Mouse (Mus musculus) E14TG2a.4 (cell line): ENCODE results near the gene Pde6h.

ENCODE experiments used
- H3K27me3 ChIP-seq: 2 replicates; pipeline ENCODE4 v1.6.1; 2014; ENCODE audit warnings: low read length, control low read depth; ENCODE audit not compliant: insufficient read depth
- H3K36me3 ChIP-seq: 2 replicates; pipeline ENCODE4 v1.6.1; 2014; ENCODE audit warnings: low read length, control low read depth; ENCODE audit not compliant: insufficient read depth
- H3K4me1 ChIP-seq: replicated peaks from 2 replicates; pipeline ENCODE4 v1.6.1; 2014; ENCODE audit warnings: low read depth, low read length, control low read depth
- H3K4me3 ChIP-seq: replicated peaks from 2 replicates; pipeline ENCODE4 v1.5.1; 2014; ENCODE audit warnings: mild to moderate bottlenecking, low read length
- H3K9me3 ChIP-seq: 2 replicates; pipeline ENCODE4 v1.6.1; 2014; ENCODE audit warnings: low read length, control low read depth
- CTCF ChIP-seq: conservative IDR thresholded peaks from 2 replicates; pipeline ENCODE4 v1.5.1; 2014; ENCODE audit warnings: low read length
- NANOG ChIP-seq: IDR thresholded peaks from 2 replicates; pipeline ENCODE4 v1.6.1; 2014; ENCODE audit warnings: borderline replicate concordance, low read length, mixed read lengths
- POU5F1 ChIP-seq: IDR thresholded peaks from 2 replicates; pipeline ENCODE4 v1.6.1; 2014; ENCODE audit warnings: low read length, borderline replicate concordance

Gene Pde6h

DNA sequence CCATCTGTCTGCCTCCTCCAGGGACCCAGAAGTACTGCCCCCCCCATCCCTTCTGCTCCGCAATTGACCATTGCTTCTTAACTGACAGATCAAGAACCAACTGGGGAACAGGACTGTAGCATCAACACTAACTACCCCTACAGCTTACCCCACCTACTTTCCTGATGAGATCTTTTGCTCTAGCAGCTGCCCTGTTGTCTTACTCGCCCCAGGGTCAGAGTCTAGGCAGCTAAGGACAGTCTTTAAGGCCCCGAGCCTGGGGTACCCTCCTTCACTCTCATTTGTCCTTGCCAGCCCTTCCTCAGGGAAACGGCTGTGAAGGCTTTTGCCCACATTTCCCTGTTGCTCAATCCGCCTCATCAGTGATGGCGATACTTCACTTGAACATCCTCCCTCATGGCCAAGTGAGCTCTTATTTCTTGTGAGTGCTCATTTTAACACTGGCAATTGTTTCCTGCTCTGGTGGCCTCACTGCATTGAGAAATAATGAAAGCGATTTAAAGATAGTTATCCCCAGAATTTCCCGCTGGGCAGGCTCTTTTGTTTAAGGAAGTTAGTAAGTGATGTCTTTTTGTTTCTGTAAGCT is 19.7 kb upstream of the Pde6h start:
- Histone ChIP-seq H3K36me3 (no peaks in the 10 kb centered on the region), H3K27me3 (peaks cover 12% of the 10 kb centered on the region), H3K4me3 (no peak overlapping the region), H3K9me3 (no peaks in the 10 kb centered on the region), H3K4me1 (peaks cover 21% of the 10 kb centered on the region)
- TF ChIP-seq CTCF (no peak), POU5F1 (no peak), NANOG (no peak)

DNA sequence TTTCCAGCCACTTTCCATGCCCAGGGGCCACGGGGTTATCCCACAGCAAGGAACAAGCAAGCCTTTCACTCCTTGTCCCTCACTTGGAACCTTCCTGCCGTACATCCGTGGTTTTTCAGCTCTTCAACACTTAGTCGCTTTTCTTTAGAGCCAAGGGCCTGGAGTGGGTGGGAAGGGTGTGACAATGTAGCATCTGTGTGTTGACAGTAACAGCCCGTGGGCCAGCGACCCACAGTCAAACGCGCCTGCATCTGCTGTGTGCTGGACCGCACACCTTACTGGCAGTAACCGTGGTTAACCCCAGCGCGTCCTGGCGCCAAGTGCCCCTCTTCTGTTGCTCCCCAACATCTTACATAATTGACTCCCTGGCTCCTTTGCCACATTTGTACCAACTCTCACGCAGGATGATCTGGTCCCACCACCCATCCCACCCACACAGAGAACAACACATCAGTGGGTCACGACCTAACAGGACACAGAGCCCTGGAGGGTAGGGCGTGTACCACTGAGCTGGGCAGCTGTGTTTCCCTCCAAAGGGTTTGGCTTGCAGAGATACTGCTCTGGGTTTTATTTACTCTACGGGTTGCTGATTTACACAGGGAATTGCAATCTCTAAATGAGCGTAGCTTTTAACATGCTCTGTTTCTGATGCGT is 17.2 kb upstream of the Pde6h start:
- Histone ChIP-seq H3K27me3 (peaks cover 28% of the 10 kb centered on the region), H3K9me3 (no peaks in the 10 kb centered on the region)
- TF ChIP-seq NANOG, result no peak
- TF ChIP-seq CTCF, result no peak
- TF ChIP-seq POU5F1, result no peak

DNA sequence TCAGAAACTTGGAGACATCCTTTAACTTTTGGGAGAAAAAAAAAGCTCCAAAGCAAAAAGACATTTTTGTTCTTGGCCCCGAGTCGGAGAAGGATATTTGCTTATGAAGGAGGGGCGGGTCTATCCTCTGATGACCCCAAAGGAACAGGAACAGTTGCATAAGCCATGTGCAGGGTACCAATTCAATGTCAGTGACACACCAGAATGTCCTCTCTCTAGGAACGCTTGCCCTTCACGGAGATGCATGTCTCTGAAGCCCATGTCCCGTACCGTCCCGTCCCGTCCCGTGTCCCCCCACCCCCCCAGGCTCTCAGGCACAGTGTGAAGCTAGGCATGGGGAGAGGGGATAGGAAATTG is 16.7 kb upstream of the Pde6h start:
- Histone ChIP-seq H3K9me3 (no peaks in the 10 kb centered on the region), H3K36me3 (no peaks in the 10 kb centered on the region)

More for the DNA sequence above, 17.2 kb upstream of the Pde6h start:
- Histone ChIP-seq H3K36me3 (no peaks in the 10 kb centered on the region), H3K4me3 (no peak overlapping the region; the same call in 1 of the 2 replicates), H3K4me1 (peaks cover 21% of the 10 kb centered on the region)

DNA sequence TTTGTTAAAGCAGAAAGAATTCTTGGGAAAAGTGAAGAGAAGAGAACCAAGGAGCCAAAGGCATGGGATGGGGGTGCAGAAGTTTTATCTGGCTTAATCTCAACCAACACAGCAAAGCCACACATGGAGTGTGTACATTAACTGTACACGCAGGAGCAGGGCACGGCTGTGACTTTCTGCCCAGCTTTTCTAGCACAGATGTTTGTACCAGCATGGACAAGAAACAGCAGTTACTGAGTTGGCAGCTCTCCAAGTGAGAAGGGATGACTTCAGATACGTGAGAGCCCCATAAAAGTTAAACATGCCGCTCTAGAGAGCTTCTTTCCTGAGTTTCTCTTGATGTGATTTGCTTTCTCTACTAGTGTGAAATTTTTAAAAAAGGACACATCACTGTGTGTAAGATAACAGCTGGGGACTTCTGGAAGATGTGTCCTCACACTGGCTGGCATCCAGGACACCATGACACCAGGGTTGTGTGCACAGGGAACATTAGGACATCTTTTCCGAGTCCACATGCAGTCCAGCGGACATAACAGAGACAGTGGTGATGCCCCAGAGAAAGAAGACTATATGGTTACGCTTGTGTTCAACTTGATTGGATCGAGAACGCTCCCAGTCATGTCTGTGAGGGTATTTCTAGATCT is 13.3 kb upstream of the Pde6h start:
- Histone ChIP-seq H3K9me3 (no peaks in the 10 kb centered on the region), H3K4me1 (peaks cover 26% of the 10 kb centered on the region), H3K4me3 (no peak overlapping the region), H3K36me3 (no peaks in the 10 kb centered on the region), H3K27me3 (peaks cover 45% of the 10 kb centered on the region)
- TF ChIP-seq POU5F1 (no peak), CTCF (no peak), NANOG (no peak)

More for the DNA sequence above, 16.7 kb upstream of the Pde6h start:
- peaks cover 21% of the 10 kb centered on the region for H3K4me1 ChIP-seq
- TF ChIP-seq POU5F1, result no peak
- H3K4me3 ChIP-seq, result no peak overlapping the region
- peaks cover 28% of the 10 kb centered on the region for H3K27me3 ChIP-seq

DNA sequence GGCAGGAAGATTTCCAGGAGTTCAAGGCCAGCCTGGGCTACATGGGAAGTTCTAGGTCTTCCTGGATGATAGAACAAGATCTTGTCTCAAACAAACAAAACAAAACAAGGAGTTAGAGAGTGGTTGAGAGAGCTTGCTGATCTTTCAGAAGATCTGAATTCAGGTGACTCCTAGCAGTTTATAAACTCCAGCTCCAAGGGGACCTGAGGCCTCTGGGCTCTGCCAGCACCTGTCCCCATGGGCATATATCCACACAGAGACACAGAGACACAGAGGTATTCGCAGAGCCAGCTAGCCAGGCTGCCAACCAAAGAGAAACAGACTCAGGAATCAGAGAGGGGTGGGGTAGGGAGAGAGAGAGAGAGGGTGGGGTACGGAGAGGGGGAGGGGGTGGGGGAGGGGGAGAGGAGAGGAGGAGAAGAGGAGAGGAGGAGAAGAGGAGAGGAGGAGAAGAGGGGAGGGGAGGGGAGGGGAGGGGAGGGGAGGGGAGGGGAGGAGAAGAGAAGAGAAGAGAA is 10.8 kb upstream of the Pde6h start:
- Histone ChIP-seq H3K27me3 (peaks cover 37% of the 10 kb centered on the region), H3K4me1 (peaks cover 9% of the 10 kb centered on the region), H3K9me3 (no peaks in the 10 kb centered on the region), H3K4me3 (no peak overlapping the region), H3K36me3 (no peaks in the 10 kb centered on the region)
- TF ChIP-seq CTCF (no peak), POU5F1 (no peak), NANOG (no peak)

DNA sequence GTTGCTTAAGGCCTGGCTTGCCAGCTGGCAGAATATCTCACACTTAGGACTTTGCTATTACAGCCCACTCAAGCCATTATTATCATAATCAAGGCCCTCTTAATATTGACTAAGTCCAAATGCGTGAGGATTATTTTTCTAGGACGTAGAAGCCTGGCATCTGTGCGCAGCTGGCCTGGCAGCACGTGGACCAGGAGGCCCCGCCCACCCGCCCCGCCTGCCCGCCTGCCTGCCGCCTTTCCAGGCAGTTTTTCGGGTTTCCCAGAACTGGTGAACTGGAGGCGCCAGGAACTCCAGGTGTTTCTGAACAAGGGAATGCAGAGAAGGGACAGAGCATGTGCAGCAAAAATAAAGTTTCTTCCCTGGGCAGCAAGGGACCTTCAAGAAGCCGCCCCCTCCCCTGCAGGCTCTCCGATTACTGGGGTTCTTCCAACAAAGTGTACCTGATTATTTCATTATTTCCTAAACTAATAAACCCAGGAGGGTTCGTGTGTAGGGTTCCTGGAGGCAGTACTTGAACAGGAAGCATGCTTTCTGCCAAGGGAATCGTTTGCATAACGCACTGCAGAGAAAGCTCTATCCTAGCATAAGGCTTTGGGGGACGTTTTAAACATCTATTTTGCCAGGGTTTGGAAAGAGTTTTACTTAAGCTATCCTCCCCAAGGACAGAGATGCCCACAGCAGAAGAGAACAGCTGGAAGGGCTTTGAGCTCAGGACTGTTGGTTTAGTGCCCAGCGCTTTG is 10.1 kb upstream of the Pde6h start:
- no peak for TF ChIP-seq POU5F1
- TF ChIP-seq CTCF, result no peak
- TF ChIP-seq NANOG, result no peak
- no peaks in the 10 kb centered on the region for H3K36me3 ChIP-seq

DNA sequence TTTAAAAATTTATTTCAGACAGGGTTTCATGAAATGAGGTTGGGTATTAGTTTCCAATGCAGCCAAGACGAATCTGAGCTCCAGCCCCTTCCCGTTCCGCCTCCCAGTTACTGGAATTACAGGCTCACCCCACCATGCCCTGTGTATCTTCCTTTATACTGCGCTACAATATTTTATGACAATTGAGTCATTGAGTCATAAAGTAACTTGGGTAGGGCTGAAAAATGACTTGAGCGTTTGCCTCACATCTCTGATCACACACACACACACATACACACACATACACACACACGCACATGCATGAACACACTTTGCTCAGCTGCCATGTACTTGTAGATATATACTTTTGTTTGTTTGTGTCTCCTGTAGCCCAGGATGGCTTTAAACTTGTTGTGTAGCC is 9.4 kb upstream of the Pde6h start:
- peaks cover 5% of the 10 kb centered on the region for H3K4me1 ChIP-seq
- no peak overlapping the region for H3K4me3 ChIP-seq
- TF ChIP-seq CTCF, result no peak
- TF ChIP-seq POU5F1, result no peak
- TF ChIP-seq NANOG, result no peak
- no peaks in the 10 kb centered on the region for H3K9me3 ChIP-seq
- peaks cover 33% of the 10 kb centered on the region for H3K27me3 ChIP-seq
- H3K36me3 ChIP-seq, result no peaks in the 10 kb centered on the region

More for the DNA sequence above, 10.1 kb upstream of the Pde6h start:
- Histone ChIP-seq H3K27me3 (peaks cover 33% of the 10 kb centered on the region), H3K9me3 (no peaks in the 10 kb centered on the region), H3K4me3 (no peak overlapping the region), H3K4me1 (peaks cover 5% of the 10 kb centered on the region)

DNA sequence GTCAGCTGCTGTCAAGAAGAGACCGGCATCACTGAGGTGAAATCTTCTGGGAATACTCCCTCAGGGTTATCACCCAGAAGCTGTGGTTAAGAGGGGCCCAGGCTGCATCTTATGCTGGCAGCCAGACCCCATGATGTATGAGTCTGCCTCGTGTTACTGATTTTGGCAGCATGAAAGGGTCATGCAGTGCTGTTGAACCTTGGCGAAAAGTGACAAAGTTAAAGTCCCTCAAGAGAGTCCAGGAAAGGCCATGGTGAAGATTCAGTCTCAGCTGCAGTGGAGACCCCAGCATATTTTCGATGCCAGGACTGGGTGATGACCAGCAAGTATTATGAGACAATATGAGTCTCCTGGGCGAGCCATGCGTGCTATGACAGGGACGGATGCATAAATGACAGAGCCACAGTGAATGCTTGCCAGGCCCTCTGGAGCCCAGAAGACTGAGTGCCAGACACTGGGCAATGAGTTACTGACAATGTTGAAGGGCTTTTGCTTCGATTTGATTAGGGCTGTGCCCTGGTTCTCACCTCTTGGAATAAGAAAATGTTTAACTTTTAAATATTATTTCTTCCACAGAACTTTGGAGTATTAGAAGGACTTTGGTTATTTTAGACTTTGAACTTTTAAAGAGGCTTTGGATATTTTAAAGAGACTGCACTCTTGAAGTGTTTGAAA is 7.8 kb upstream of the Pde6h start:
- TF ChIP-seq CTCF (no peak), POU5F1 (no peak), NANOG (no peak)
- H3K4me1 ChIP-seq, result peaks cover 5% of the 10 kb centered on the region
- peaks cover 20% of the 10 kb centered on the region for H3K27me3 ChIP-seq
- H3K36me3 ChIP-seq, result no peaks in the 10 kb centered on the region
- no peaks in the 10 kb centered on the region for H3K9me3 ChIP-seq
- no peak overlapping the region for H3K4me3 ChIP-seq
